Mouse (Mus musculus) G1E (cell line): ENCODE data around the gene Adrb1.

Source experiments
- CTCF ChIP-seq: IDR thresholded peaks from 2 replicates; pipeline ENCODE4 v1.5.1; 2012; ENCODE audit warnings: low read depth, low read length, inconsistent platforms, mixed read lengths
- GATA1 ChIP-seq: IDR thresholded peaks from 2 replicates; pipeline ENCODE4 v1.6.1; 2012; ENCODE audit warnings: borderline replicate concordance, low read length, inconsistent platforms, mixed read lengths
- GATA2 ChIP-seq: IDR thresholded peaks from 2 replicates; pipeline ENCODE4 v1.6.1; 2012; ENCODE audit warnings: low read depth, low read length, inconsistent platforms, borderline replicate concordance
- POLR2AphosphoS5 ChIP-seq: IDR thresholded peaks from 2 replicates; pipeline ENCODE4 v1.6.1; 2012; ENCODE audit warnings: low read depth, low read length, inconsistent platforms; ENCODE audit not compliant: insufficient replicate concordance
- TAL1 ChIP-seq: conservative IDR thresholded peaks from 2 replicates; pipeline ENCODE4 v1.6.1; 2012; ENCODE audit warnings: low read depth, low read length, inconsistent platforms, mixed read lengths

DNA sequence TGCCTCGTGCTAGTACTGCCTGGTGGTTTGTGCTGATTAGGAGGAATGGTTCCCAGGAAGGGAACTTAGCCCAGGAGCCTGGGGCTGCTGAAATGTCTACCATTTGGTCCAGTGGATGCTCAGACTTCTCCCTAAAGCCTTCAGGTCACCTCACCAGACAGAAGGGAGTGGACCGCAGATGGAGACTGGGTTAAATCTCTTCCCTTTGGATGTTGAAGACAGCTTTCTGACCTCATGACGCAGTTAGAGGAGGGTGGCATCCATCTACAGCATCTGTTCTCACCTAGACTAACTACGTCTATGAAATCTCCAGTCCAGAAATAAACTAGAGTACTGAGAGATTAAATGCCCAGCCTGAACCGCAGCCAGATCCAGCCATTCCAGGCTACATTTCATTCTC lies 39.1 kb downstream of the Adrb1 start:
- TF ChIP-seq CTCF (no peak), GATA1 (no peak), TAL1 (no peak), GATA2 (no peak), POLR2AphosphoS5 (no peak)
